Mouse (Mus musculus) right cerebral cortex, postnatal 14 days (tissue): Measurements from ENCODE around the gene Cmtm3.

Source experiments
- DNase-seq: peaks from one replicate; pipeline ENCODE4 v3.0.0; 2022

The Cmtm3 gene

DNA sequence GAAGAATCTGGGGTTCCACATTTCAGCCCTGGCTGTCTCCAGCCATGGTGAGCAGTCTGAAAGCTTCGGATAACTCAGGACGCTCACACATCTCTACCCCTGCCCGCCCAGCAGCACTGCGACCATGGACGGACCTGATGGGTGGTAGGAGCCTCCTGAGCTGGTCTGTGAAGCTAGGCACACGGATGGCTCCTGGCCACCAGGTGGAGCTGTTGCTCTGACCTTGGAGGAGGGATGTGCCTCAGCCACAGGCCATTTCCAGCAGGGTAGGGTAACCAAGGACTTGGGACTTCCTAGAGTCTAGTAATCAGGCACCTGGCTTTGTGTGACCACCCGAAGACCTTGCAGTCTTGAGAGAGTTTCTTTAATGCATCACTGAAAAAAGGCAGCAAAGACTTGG lies 4.7 kb downstream of the Cmtm3 start:
- peak; percentile 89 for DNase-seq

- DNase-seq: no peak
Measured at GRCm38 (mm10) chr8:104344622-104345021, 5.4 kb downstream of the Cmtm3 start.

DNA sequence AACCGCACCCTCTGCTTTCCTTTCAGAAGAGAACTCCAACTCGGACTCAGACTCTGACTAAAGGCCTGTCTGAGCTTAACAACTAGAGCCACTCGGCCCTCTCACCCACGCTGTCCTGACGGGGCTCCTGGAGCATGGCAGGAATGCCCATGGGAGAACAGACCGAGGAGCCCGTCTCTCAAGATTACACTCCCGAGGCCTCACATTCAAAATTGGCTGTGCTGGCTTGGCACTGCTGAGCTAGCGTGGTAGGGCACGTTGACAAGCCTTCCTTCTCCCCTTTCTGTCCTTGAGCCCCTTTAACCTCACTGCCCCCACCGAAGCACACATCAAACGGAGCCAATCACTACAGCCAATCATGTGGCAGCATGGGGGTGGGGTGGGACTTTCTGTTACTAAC lies 7.5 kb downstream of the Cmtm3 start:
- DNase-seq: no peak

- no peak for DNase-seq
Measured at GRCm38 (mm10) chr8:104348971-104349370, 9.8 kb downstream of the Cmtm3 start.

- DNase-seq: no peak
Measured at GRCm38 (mm10) chr8:104350047-104350446, 10.8 kb downstream of the Cmtm3 start.

DNA sequence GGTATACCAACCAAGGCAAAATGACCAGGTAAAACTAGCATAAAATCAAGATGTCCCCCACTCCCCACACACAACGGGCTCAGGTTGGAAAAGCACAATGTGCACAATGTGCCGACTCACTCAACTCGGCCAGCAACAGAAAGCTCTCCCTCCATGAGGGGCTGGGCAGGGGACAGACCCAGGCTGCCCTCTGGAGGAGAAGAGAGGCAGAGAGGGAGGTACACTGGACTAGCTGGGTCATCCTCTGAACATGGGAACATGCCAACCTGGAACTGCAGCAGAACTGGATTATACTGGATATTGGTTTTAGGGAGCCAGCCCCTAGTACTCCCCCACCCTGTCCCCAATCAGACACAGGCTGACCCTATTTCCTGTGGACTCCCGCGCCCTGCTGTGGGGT lies 14.0 kb downstream of the Cmtm3 start:
- no peak for DNase-seq

GRCm38 (mm10) chr8:104354504-104354903 lies 15.3 kb downstream of the Cmtm3 start:
- DNase-seq: no peak

DNA sequence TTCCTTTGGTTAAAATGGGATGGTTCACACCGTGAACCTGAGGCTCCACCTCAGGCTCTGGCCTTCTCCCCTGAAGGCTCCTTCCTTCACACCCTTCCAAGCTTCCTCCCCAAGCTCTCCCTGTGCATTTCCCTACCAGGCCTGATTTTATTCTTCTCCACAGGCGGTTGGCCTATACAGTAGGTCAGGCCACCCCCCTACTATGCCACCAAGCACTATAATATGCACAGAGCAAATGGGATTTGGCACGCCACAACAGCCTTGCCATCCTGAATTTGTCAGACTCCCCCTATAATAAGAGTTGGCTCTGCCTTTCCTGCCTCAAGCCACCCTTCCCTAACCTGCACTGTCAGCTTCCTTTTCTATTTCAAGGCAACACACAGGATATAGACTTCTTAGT lies 19.4 kb downstream of the Cmtm3 start:
- DNase-seq: no peak

DNA sequence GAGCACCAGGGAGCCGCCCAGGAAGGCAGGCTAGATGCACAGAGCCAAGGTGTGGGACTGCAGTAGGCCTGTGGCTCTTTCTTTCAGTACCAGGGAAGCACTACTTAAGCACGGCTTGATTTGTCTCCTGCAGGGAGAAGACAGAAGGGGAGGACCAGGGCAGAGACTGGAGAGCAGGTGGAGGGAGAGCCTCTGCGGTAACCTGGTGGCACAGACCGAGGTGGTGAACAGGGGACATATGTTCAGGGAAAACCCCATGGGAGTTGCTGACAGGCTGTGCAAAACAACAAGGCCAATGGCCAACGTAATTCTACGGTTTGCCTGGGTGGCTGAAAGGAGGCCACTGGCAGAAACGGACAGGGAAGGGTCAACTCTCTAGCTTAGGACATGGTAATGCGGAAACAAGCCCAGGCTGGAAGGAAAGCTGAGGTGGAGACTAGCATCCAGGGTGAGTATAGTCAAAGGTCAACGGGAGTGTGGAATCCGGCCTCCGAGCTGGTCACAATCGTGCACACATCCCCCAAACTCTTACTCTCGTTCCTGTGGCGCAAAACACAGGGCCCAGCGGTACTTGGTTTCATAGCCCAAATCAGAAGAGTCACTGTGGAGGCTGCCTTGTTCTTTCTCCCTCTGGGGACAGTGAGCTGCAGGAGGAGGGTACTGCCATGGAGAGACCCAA lies 20.7 kb downstream of the Cmtm3 start:
- no peak for DNase-seq

GRCm38 (mm10) chr8:104365695-104366094 lies 26.5 kb downstream of the Cmtm3 start:
- DNase-seq: no peak

DNA sequence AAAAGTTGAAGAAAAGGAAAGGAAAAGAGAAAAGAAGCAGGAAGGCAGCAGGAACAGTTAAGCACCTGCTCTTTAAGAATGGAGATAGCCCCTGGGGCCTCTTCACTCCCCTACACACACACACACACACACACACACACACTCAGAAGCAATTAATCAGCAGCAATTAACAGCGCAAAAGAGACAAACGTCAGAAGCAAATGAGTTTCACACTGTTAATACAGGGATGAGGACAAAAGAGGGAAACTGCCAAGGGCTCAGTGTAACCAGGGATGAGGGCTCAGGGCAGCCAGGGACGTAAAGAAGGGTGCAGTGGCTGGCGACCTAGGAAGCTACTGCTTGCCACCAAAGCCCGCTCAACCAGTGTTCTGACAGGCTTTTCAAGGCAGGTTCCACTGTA lies 28.2 kb downstream of the Cmtm3 start:
- DNase-seq: no peak

- DNase-seq: no peak
Measured at GRCm38 (mm10) chr8:104369591-104369990, 30.4 kb downstream of the Cmtm3 start.

DNA sequence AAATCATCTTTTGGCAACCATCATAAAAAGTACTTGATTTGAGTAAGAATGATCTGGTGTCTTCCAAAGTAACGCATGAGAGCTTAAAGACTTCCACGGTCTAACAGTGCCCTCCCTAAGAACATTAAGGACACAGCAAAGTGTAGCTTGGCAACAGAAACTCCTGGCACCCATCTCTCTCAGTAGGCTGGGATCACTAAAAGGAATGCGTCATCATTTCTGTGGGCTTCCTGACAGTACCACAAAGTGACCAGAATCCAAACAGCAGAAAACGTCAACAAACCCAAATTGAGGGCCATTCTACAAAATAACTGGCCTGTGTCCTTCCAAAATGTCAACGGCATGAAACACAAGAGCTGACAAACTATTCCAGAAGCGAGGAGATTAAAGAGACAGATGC lies 30.9 kb downstream of the Cmtm3 start:
- DNase-seq: no peak

- DNase-seq: no peak
Measured at GRCm38 (mm10) chr8:104371121-104371520, 31.9 kb downstream of the Cmtm3 start.

- peak; percentile 33 for DNase-seq
Measured at GRCm38 (mm10) chr8:104373779-104374178, 34.6 kb downstream of the Cmtm3 start.

DNA sequence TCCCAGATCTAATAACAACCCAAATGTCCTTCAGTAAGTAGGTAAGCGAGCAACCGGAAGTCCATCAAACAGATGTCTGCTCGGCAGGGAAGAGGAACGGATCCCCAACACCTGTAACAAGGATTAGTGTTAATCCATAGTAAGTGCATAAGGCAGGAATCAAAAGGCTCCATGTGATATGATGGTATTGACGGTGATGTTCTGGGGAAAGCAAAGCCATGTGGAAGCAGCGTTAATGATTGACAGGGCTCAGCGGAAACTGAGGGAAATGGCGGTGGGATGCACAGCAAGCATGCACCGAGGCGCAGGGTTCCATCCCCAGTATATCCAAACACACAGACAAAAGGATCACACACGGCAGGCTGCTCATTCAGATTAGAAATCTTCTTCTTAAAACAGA lies 35.1 kb downstream of the Cmtm3 start:
- no peak for DNase-seq

DNA sequence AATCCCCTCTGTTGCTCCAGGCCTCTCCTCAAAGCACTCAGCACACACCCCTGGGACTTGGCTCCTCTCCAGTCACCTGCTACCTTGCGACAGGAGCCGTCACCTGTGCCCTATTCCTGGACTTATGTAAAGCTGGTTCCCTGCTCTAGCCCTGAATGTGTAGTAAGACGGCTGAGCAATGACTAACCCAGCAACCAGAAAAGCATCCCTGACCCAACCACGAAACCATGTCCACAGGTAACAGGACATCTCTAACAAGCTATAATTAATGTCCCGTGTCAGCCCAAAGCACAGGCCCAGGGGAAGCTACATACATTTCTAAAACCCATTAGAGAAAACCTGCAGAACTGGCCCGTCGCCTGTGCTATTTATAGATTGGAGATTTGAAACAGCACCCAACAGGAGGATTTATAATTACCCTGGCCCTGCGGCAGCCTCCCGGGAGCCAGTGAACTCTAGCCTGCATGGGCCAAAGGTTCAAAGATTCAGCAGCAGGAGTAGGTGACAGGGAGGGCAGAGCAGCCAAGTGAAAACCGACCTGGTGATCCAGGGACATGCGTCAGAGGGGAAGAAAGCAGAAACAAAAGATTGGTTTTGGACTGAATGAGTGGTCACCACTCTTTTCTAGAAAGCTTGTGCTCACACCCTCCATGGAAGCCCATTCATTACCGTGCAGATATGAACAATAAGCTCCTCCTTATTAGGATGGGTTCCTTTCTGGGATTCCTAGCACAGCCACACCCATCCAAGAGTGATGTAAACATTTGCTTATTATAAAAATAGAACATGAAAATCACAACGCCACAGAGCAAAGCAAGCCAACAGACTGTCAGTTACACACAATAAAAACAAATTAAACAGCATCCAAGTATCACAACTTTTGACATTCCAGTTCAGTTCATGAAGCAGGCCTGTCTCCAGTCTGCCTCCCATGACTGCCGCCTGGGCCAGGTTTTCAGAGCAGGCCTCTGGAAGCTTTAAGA lies 35.9 kb downstream of the Cmtm3 start:
- no peak for DNase-seq

GRCm38 (mm10) chr8:104375959-104376358 lies 36.7 kb downstream of the Cmtm3 start:
- DNase-seq: no peak

GRCm38 (mm10) chr8:104376669-104377068 lies 37.5 kb downstream of the Cmtm3 start:
- no peak for DNase-seq

- no peak for DNase-seq
Measured at GRCm38 (mm10) chr8:104379301-104379836, 40.2 kb downstream of the Cmtm3 start.

DNA sequence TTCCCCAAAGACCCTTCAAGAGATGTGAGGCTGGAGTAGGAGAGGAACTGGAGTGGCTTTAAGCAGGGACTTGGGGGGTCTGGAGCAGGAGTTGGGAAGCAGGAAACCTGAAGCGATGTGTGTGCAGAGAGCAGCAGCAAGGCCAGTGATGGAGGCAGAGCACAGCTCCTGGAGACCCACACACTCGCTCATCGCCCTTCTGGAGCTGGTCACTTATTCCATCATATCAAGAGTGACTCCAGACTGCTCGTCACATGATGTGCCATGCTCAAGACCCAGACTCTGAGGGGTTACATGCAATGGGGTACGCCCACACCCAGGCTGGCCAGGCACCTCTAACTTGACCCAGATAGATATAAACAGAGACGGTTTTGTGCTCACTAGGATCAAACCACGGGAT lies 41.1 kb downstream of the Cmtm3 start:
- DNase-seq: no peak

DNA sequence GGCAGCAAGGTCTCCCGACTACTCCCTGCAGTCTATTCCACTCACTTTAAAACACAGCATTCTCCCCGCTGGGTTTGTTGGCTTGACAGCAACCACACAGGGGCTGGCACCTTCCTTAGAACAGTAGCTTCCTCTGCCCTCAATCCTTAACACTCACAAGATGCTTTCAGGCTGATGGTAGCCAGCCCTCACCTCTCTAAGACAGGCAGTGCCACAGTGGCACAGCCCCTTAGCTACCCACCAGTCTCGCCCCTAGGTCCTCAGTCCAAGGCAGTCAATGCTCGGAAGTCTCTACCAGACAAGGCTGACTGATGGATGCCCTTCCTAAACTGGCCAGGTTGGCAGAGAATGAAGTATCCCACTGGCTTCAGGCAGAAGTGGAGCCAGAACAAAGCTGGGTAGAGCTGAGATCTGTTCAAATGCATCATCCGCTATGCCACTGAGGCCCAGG lies 41.8 kb downstream of the Cmtm3 start:
- no peak for DNase-seq

DNA sequence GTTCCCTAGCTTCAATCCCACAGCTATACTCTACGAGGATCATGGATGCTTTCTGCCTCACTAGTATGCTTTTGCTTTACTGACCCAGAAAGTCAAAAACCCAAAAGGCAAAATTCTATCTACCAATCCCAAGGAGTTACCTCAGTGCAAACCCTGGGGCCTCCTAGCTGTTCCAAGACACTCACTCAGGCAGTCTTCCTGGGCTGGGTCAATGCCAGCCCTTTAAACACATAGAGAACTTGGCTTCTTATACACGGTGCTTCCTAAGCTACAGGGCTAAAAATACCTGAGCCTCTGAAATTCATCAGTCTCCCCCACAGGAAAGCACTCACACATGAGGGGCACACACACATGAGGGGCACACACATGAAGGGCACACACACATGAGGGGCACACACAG lies 44.1 kb downstream of the Cmtm3 start:
- DNase-seq: no peak

- DNase-seq: no peak
Measured at GRCm38 (mm10) chr8:104383977-104384376, 44.8 kb downstream of the Cmtm3 start.
